Mouse (Mus musculus) brain, embryonic 14.5 days (tissue): ENCODE measurements around the gene Irf9.

Experiments
- CTCF ChIP-seq: fragments of 200-500 bp; IDR thresholded peaks from 2 replicates; pipeline ENCODE4 v1.5.1; 2012; ENCODE audit warnings: inconsistent platforms, mild to moderate bottlenecking, moderate library complexity, borderline replicate concordance; ENCODE audit not compliant: insufficient read depth, insufficient read length; ENCODE audit errors: extremely low read depth
- POLR2A ChIP-seq: fragments of 200-500 bp; IDR thresholded peaks from 2 replicates; pipeline ENCODE4 v1.6.1; 2012; ENCODE audit warnings: mild to moderate bottlenecking, inconsistent platforms, borderline replicate concordance; ENCODE audit not compliant: poor library complexity, insufficient read depth, insufficient read length, severe bottlenecking; ENCODE audit errors: extremely low read depth

GRCm38 (mm10) chr14:55563249-55563648 is 40.1 kb upstream of the Irf9 start:
- no peak for TF ChIP-seq CTCF
- TF ChIP-seq POLR2A = no peak
